Mouse (Mus musculus) hindbrain, embryonic 14.5 days (tissue): ENCODE data around the gene Sncb. TPM values are rescaled to one million over a fixed set of nuclear protein-coding genes. Genes with fewer than 3 reads are reported as not detected.
"Not testable (repeated sequence)": the region's sequence is repeated elsewhere in the genome, so short reads cannot be mapped to it uniquely, and the experiment has no call there.

Source experiments
- ATAC-seq: fragments of 200-750 bp; cut with Nextera tagmentation; 2 replicates; pipeline ENCODE4 v1.8.0; 2017; ENCODE audit warnings: moderate number of reproducible peaks, mild to moderate bottlenecking, moderate TSS enrichment, moderate library complexity; ENCODE audit not compliant: low FRiP score
- DNase-seq: peaks from one replicate; pipeline ENCODE4 v3.0.0-alpha.2; 2015; ENCODE audit warnings: low spot score
- H3K27ac ChIP-seq: fragments of 300-500 bp; sonication (generic); 2 replicates; pipeline ENCODE4 v1.5.1; 2014; ENCODE audit warnings: mild to moderate bottlenecking, moderate library complexity
- H3K27me3 ChIP-seq: fragments of 300-500 bp; sonication (generic); 2 replicates; pipeline ENCODE4 v1.6.1; 2014; ENCODE audit warnings: mild to moderate bottlenecking, low read length, mixed read lengths; ENCODE audit not compliant: control insufficient read depth, insufficient read depth
- H3K36me3 ChIP-seq: fragments of 300-500 bp; sonication (generic); replicated peaks from 2 replicates; pipeline ENCODE4 v1.6.1; 2014; ENCODE audit not compliant: control insufficient read depth, insufficient read depth
- H3K4me1 ChIP-seq: fragments of 300-500 bp; sonication (generic); replicated peaks from 2 replicates; pipeline ENCODE4 v1.6.1; 2014; ENCODE audit warnings: antibody characterized with exemption, low read length, mixed read lengths; ENCODE audit not compliant: control insufficient read depth, insufficient read depth
- H3K4me2 ChIP-seq: fragments of 300-500 bp; sonication (generic); replicated peaks from 2 replicates; pipeline ENCODE4 v1.6.1; 2014; ENCODE audit warnings: mild to moderate bottlenecking, moderate library complexity
- H3K4me3 ChIP-seq: fragments of 300-500 bp; sonication (generic); replicated peaks from 2 replicates; pipeline ENCODE4 v1.5.1; 2014; ENCODE audit warnings: mild to moderate bottlenecking, low read length
- H3K9ac ChIP-seq: fragments of 300-500 bp; sonication (generic); 2 replicates; pipeline ENCODE4 v1.6.1; 2014
- H3K9me3 ChIP-seq: fragments of 300-500 bp; sonication (generic); 2 replicates; pipeline ENCODE4 v1.6.1; 2016; ENCODE audit warnings: low read length; ENCODE audit not compliant: control insufficient read depth
- WGBS: fragments of 180-500 bp; shearing (Covaris S2); extraction: QIAGEN DNeasy Blood & Tissue Kit; methylation state at CpG from one replicate; pipeline ENCODE4 v1.1.7; 2014; 5-methylcytosine and 5-hydroxymethylcytosine counted together
- polyA plus RNA-seq: library from polyadenylated mRNA; unstranded; fragments of >200 nt; fragmentation: Nextera tagmentation; extraction: Ambion mirVana; gene quantifications from 2 replicates; pipeline ENCODE4 v1.2.1, GENCODE M21; 2014

The Sncb gene
- polyA plus RNA-seq, 1 experiment from 2014 or later, result 78.0 TPM

DNA sequence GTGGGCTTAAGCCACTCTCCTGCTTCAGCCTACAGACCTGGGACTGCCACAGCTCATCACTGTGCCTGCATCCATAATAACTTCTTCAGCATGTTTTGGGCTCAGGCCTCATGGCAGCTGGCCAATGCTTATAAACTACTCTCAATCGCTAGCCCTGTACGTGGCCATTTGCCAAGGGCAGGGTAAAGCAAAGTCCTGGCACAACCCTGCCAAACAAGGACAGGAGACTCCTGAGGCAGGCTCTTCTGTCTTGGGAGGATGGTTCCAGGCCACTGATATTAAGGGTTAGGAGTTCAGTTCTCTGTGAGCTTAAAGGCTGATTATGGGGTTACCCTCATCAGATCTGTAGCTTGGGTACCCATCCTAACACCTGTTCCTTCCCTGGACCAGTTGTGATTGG, 21.2 kb upstream of the Sncb start:
- H3K4me3 ChIP-seq, H3K27ac ChIP-seq, ATAC-seq, H3K36me3 ChIP-seq, DNase-seq, H3K9ac ChIP-seq, H3K9me3 ChIP-seq, H3K4me2 ChIP-seq: not testable (repeated sequence)
- Histone ChIP-seq H3K27me3 (peaks cover 19% of the 10 kb centered on the region), H3K4me1 (peaks cover 12% of the 10 kb centered on the region; the same call in 1 of the 2 replicates)
- WGBS, result 44% methylated on average over 2 of the region's 2 CpGs

- WGBS, result 86% methylated on average over 4 of the region's 4 CpGs
- ATAC-seq (no peak), DNase-seq (no peak)
- Histone ChIP-seq H3K27ac (no peak within 1 kb of the TSS), H3K36me3 (no peaks in the 10 kb centered on the region), H3K9ac (no peak within 1 kb of the TSS), H3K4me2 (no peak within 1 kb of the TSS), H3K4me1 (no peaks in the 10 kb centered on the region), H3K27me3 (no peaks in the 10 kb centered on the region), H3K9me3 (no peaks in the 10 kb centered on the region), H3K4me3 (no peak within 1 kb of the TSS)
Measured at GRCm38 (mm10) chr13:54783698-54784097, 17.3 kb upstream of the Sncb start, which contains the start of gene Eif4e1b. Gene Eif4e1b (plus strand): TSS chr13:54783998.

DNA sequence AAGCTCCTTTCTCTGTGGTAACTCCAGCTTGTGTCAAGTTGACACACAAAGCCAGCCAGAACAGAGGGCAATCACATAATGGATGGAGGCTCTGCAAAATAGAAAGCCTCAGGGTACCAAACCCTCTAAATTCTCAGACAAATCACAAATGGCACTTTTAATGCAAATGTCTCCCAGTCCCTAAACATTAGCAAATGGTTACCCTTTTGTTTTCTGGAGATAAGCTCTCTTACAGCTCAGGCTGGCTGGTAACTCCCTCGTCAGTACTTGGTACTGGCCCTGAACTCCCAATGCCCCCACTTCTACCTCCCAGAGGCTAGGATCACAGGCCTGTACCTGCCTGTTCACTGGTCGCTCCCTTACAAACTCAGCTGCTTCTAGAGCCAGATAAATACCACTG, 16.8 kb upstream of the Sncb start:
- no peak overlapping the region for H3K27ac ChIP-seq
- H3K9me3 ChIP-seq, result no peaks in the 10 kb centered on the region
- no peaks in the 10 kb centered on the region for H3K36me3 ChIP-seq
- no peak overlapping the region for H3K9ac ChIP-seq
- 65% methylated on average over 2 of the region's 2 CpGs for WGBS
- ATAC-seq, result no peak
- H3K4me3 ChIP-seq, result no peak overlapping the region
- DNase-seq, result no peak
- H3K4me1 ChIP-seq, result no peaks in the 10 kb centered on the region
- no peaks in the 10 kb centered on the region for H3K27me3 ChIP-seq
- no peak overlapping the region for H3K4me2 ChIP-seq

- Histone ChIP-seq H3K4me2 (no peak overlapping the region), H3K36me3 (no peaks in the 10 kb centered on the region), H3K27ac (no peak overlapping the region), H3K9ac (no peak overlapping the region), H3K4me1 (no peaks in the 10 kb centered on the region), H3K4me3 (no peak overlapping the region), H3K9me3 (no peaks in the 10 kb centered on the region), H3K27me3 (no peaks in the 10 kb centered on the region)
- DNase-seq (no peak), ATAC-seq (no peak)
- WGBS, result 89% methylated on average over 3 of the region's 3 CpGs
Measured at GRCm38 (mm10) chr13:54781086-54781485, 14.7 kb upstream of the Sncb start.

DNA sequence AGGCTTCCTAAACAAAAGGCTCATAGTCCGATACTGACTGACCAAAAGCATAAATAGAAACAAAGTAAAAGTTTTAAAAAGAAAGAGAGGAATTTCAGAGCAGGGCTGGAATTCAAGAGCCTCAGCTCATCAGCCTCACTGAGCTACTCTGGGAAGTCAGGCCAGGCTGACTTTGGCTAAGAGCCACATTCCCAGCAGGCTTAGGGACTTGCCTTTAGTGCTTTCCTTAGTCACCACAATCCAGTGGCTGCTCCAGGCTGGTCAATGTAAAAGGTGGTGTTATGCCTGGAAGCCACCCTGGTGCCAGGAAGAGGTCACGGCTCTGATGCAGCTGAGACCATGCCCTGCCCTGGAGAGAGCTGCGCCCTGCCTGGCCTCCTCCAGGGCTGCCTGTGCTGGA, 14.2 kb upstream of the Sncb start:
- H3K4me3 ChIP-seq, result no peak overlapping the region
- no peak overlapping the region for H3K9ac ChIP-seq
- H3K9me3 ChIP-seq, result no peaks in the 10 kb centered on the region
- H3K27ac ChIP-seq, result no peak overlapping the region
- ATAC-seq (no peak), DNase-seq (peak; percentile 74)
- H3K27me3 ChIP-seq, result no peaks in the 10 kb centered on the region
- no peaks in the 10 kb centered on the region for H3K36me3 ChIP-seq
- no peaks in the 10 kb centered on the region for H3K4me1 ChIP-seq
- WGBS, result 73% methylated on average over 3 of the region's 3 CpGs
- H3K4me2 ChIP-seq, result no peak overlapping the region

- Histone ChIP-seq H3K27me3 (peaks cover 51% of the 10 kb centered on the region), H3K9ac (no peak overlapping the region; the same call in 1 of the 2 replicates)
- 76% methylated on average over 4 of the region's 4 CpGs for WGBS
Measured at GRCm38 (mm10) chr13:54767012-54767411, 617 bp upstream of the Sncb start.

DNA sequence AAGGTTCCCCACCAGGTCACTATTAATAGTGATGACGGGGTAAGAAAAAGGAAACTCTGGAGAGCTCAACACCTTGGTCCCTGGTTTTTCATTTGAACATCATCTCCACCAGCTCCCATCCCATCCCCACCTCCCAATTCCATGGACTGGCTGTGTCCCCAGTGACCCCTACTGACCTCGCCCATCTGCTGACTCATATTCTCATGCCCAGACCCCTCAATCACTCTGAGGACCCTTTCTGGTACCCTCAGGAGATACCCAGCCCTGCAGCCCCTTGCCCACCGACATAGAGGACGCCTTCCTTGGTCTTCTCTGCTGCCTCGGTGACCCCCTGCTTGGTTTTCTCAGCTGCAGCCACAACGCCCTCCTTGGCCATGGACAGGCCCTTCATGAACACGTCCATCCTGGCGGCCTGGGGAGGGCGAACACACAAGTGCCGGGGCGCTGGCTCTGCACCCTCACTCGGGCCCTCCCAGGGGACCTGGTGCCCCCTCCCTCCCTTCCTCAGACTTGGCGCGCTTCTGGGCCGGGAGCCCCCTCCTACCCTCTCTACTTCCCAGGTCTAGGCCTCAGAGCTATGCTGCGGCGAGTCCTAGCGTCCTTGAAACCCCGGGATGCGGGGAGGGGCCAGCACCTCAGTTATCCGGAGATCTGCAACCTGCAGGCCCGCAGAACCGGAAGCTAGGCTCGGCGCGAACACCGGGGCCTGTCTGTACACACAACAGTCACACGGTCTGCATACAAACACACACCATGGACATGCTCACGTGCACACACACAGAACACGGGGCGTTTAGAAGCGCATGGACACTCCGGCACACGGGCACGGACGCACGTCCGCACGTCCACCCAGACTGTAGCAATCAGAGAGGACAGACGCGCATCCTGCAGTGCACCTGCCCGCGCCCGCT, 859 bp downstream of the Sncb start:
- ATAC-seq, result peak; percentile 56
- peaks cover 51% of the 10 kb centered on the region for H3K27me3 ChIP-seq

More at GRCm38 (mm10) chr13:54767012-54767411, 617 bp upstream of the Sncb start:
- Histone ChIP-seq H3K36me3 (no peaks in the 10 kb centered on the region), H3K4me1 (peaks cover 18% of the 10 kb centered on the region), H3K4me3 (peak overlapping the region; percentile 63; the same call in 1 of the 2 replicates), H3K9me3 (no peaks in the 10 kb centered on the region), H3K27ac (no peak overlapping the region), H3K4me2 (peak overlapping the region; percentile 82)
- DNase-seq, result no peak
- no peak for ATAC-seq

DNA sequence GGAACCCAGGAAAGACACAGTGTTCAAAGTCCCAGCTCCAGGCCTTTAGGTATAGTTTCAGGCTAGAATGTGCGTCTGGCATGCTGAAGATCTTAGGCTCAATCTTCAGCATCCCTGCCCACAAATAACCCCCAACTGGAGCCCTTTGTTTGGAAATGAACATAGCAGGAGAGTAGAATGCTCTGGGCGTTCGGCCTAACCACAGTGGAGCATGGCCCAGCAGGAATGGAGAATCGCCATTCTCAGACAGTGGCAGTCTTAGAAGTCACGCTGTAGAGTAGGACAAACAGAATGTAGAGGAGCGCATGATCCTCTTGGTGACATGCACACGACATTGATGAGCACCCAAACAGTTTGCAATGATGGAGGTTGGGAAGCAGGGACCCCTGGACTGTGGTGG, 5.5 kb downstream of the Sncb start:
- peaks cover 49% of the 10 kb centered on the region for H3K4me1 ChIP-seq
- no peak overlapping the region for H3K4me2 ChIP-seq
- H3K27ac ChIP-seq, result no peak overlapping the region
- 66% methylated on average over 7 of the region's 7 CpGs for WGBS
- ATAC-seq (no peak), DNase-seq (no peak)
- H3K9me3 ChIP-seq, result no peaks in the 10 kb centered on the region
- no peak overlapping the region for H3K4me3 ChIP-seq
- no peaks in the 10 kb centered on the region for H3K36me3 ChIP-seq
- no peak overlapping the region for H3K9ac ChIP-seq
- H3K27me3 ChIP-seq, result peaks cover 39% of the 10 kb centered on the region

More for the DNA sequence above, 859 bp downstream of the Sncb start:
- 4% methylated on average over 44 of the region's 44 CpGs for WGBS
- Histone ChIP-seq H3K4me2 (peak overlapping the region; percentile 82), H3K27ac (peak overlapping the region; percentile 71), H3K4me1 (peaks cover 18% of the 10 kb centered on the region), H3K4me3 (peak overlapping the region; percentile 63), H3K9ac (peak overlapping the region; percentile 78), H3K9me3 (no peaks in the 10 kb centered on the region), H3K36me3 (no peaks in the 10 kb centered on the region)
- peak; percentile 42 for DNase-seq

GRCm38 (mm10) chr13:54760164-54760795, 6.1 kb downstream of the Sncb start:
- Histone ChIP-seq H3K27me3 (peaks cover 34% of the 10 kb centered on the region), H3K27ac (no peak overlapping the region), H3K36me3 (no peaks in the 10 kb centered on the region), H3K4me3 (no peak overlapping the region), H3K9ac (no peak overlapping the region), H3K9me3 (no peaks in the 10 kb centered on the region), H3K4me2 (0 out of 2 replicates have a peak overlapping the region, but pooled peaks have one; percentile 2), H3K4me1 (peaks cover 49% of the 10 kb centered on the region)
- ATAC-seq (no peak), DNase-seq (no peak)
- WGBS, result 60% methylated on average over 8 of the region's 8 CpGs
